Mouse (Mus musculus) bone marrow, adult 2 months (tissue): ENCODE results near the gene Ergic1.

Source experiments
- CTCF ChIP-seq: fragments of 200-500 bp; IDR thresholded peaks from 2 replicates; pipeline ENCODE4 v1.5.1; 2011; ENCODE audit warnings: low read length, control low read depth; ENCODE audit not compliant: control insufficient read depth, insufficient read depth
- POLR2A ChIP-seq: fragments of 200-500 bp; IDR thresholded peaks from 2 replicates; pipeline ENCODE4 v1.6.1; 2011; ENCODE audit warnings: low read depth, mild to moderate bottlenecking, control low read depth, low read length, borderline replicate concordance; ENCODE audit not compliant: control insufficient read depth

- TF ChIP-seq CTCF (no peak), POLR2A (no peak)
Measured at GRCm38 (mm10) chr17:26579396-26579795, 18.1 kb downstream of the Ergic1 start.
